Mouse (Mus musculus): ENCODE measurements around the gene Gm20422. TPM values are rescaled to one million over a fixed set of nuclear protein-coding genes. Genes with fewer than 3 reads are reported as not detected.
A peak's percentile ranks its signal among the peaks of the same experiment; 100 is the strongest.

Gene Gm20422
- total RNA-seq, 2 experiments from 2014 or later = 3.2 to 3.3 TPM

DNA sequence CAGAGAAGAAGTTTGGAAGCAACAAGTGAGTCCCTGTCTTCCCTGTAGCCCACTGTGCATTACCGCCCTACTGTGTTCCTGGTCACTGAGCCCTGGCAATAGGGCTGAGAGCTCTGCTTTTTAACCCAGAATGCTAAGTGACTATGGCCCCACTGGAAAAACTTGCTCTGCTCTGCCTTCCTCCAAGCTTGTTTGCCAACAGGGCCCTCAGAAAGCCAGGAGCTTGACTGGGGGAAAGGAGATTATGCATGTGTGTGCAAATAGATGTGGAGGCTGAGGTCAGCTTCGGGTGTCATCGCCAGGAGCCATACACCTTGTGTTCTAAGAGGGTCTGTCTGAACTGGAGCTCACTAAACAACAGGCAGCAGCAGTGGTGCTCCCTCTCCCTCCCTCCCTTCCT lies 19.4 kb upstream of the Gm20422 start:
- no peak for DNase-seq (ENCODE audit: low spot score)

- no peak for DNase-seq (ENCODE audit: low spot score)
Measured at GRCm38 (mm10) chr8:69793666-69794065, 19.0 kb upstream of the Gm20422 start.

DNA sequence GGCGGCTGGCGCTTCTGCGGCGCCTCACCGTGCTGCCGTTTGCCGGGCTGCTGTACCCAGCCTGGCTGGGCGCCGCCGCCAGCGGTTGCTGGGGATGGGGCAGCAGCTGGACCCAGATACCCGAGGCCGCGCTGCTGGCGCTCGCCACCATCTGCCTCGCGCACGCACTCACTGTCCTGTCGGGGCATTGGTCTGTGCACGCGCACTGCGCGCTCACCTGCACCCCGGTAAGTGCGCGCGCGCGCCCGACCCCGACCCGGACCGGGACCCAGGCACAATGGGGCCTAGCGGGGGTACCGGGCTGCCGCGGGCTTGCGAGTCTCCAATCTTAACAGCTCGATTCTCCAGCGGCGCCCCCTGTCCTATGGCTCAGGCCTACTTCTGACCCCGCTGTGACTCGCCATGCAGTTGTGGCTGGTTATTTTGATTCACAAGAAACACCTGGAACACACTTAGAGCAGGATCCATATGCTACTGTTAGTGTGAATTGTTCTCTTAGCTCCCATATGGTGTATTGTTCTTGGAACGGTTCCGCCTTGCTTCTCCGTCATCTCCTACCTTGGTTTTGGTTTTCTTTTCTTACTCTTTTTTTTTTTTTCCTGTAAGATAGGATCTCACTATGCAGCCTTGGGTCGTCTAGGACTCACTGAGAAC lies 16.9 kb upstream of the Gm20422 start:
- DNase-seq (ENCODE audit: low spot score) = no peak

DNA sequence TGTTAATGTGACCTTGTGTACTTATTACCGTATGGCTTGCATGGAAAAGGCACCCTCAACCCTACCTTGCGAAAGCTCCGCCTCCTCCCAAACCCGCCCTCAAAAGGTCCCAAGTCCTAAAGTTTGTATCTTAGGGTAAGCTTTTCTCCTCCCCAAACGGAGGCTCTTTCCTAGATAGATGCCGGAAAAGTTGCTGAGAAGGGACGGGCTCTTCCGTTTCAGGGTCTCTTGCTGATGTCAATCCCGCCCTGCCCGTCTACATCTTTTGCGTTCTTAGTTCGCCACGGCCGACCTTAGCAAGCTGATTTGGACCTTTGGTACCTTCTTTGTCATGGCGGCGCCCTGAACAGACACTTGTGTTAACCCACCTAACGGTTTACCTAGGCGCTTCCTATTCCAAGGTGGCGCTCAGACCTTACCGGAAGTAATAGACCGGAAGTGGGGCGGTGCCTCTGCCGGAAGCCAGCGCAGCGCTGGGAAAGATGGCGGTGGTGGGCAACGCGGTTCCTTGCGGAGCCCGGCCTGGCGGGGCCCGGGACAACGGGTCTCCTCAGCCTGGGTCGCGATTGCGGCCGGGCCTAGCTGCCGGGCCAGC lies 16.2 kb upstream of the Gm20422 start, which contains the start of the genes Atp13a1 and Zfp866:
Atp13a1 (plus strand) TSS at position 391 of the 595 bp plus-strand sequence.
Zfp866 (minus strand) TSS at position 406 of the 595 bp plus-strand sequence.
- DNase-seq (ENCODE audit: low spot score) = peak; percentile 89

DNA sequence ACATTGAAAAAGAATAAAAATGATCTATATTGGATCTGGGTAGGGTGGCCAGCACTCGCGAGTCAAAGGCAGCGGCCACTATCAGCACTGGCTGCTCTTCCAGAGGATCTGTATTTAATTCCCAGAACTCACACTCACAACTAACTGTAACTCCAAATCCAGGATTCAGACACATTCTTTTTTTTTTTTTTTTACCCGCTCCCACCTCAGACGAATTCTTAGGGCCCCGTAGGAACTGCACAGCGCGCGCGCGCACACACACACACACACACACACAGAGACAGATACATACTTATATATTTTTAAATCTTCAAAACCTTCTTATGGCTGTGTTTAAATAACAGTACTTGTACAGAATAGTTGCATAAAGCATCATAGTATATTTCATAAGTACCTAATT lies 15.7 kb upstream of the Gm20422 start:
- no peak for DNase-seq (ENCODE audit: low spot score)

DNA sequence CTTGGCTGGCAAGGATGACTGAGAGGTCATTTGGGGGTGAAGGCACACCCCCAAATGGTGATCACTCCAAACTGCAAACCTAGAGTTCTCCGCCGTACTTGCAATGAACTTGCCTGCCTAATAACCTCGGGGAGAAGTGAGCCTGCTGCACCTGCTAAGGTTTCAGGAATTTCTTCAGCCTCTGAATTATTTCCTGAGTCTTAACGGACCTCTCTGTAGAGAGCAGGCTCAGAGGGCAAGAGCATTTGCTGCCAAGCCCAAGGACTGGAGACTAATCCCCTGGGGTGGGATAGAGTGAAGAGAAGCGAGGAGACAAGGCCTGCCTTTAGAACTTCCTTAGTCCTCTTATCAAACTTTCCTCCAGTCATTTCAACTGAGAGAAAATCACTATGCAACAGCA lies 15.0 kb upstream of the Gm20422 start:
- no peak for DNase-seq (ENCODE audit: low spot score)

DNA sequence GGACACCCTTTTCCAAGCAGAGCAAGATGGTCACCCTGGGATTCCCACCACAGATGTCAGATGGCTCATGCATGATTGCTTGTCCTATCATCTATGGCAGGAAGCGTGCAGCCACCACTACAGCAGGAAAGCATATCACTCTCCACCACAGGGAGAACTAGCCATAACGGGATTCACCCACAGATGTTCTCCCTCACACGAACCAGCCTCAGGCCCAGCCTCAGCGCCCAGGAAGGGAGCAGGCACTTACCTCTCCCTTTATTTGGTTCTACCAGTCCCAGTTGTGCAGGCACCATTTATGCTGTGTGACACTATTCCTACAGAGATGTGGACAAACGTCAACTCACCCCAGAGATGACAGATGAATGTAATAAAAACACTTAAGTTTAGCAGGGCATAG lies 14.4 kb upstream of the Gm20422 start:
- DNase-seq (ENCODE audit: low spot score) = no peak

- DNase-seq (ENCODE audit: low spot score) = no peak
Measured at GRCm38 (mm10) chr8:69777111-69777510, 2.4 kb upstream of the Gm20422 start.

GRCm38 (mm10) chr8:69775149-69775534 lies 456 bp upstream of the Gm20422 start:
- no peak for DNase-seq (ENCODE audit: low spot score)

GRCm38 (mm10) chr8:69772106-69772505 lies 2.6 kb downstream of the Gm20422 start:
- DNase-seq (ENCODE audit: low spot score) = no peak

- DNase-seq (ENCODE audit: low spot score) = no peak
Measured at GRCm38 (mm10) chr8:69771221-69771620, 3.5 kb downstream of the Gm20422 start.

- no peak for DNase-seq (ENCODE audit: low spot score)
Measured at GRCm38 (mm10) chr8:69761814-69762445, 12.8 kb downstream of the Gm20422 start.

- no peak for DNase-seq (ENCODE audit: low spot score)
Measured at GRCm38 (mm10) chr8:69758316-69758715, 16.4 kb downstream of the Gm20422 start.

DNA sequence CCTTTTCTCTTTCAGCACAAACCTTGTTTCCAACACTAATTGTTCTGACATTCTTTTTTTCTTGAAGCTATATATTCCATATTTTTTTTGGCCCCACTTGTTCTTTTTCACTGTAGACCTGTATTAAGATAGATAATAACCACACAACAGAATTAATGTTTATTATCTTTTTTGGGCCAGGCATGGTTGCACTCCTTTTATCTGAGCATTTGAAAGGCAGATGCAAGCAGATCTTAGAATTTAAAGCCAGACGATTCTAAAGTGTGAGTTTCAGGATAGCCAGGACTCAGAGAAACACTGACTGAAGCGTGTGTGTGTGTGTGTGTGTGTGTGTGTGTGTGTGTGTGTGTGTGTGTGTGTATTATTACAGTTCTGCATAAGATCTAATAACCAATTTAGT lies 22.2 kb downstream of the Gm20422 start:
- DNase-seq (ENCODE audit: low spot score) = no peak

- peak; percentile 95 for DNase-seq (ENCODE audit: low spot score)
Measured at GRCm38 (mm10) chr8:69749544-69750454, 24.9 kb downstream of the Gm20422 start, which contains the start of gene Zfp963. Zfp963 (minus strand) TSS chr8:69749970.

GRCm38 (mm10) chr8:69741231-69741630 lies 33.5 kb downstream of the Gm20422 start:
- no peak for DNase-seq (ENCODE audit: low spot score)

DNA sequence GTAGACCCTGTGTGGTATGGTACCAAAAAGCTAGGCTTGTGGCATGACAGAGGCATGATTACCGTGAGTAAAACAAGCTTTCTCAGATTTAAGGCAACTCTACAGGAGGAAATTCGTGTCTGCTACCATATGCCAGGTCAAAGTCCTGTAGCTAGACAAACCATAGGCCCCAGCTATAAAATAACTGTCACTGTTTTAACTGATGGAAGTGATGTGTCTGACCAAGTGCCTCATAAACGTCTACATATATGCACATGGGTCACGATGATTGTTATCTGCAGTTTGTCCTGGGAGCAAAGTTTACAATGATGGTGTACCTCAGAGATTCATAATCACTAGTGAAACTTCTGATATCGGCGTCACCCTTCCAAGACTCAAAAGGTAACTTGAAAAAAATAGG lies 33.9 kb downstream of the Gm20422 start:
- DNase-seq (ENCODE audit: low spot score) = no peak

- no peak for DNase-seq (ENCODE audit: low spot score)
Measured at GRCm38 (mm10) chr8:69735495-69735894, 39.2 kb downstream of the Gm20422 start.

DNA sequence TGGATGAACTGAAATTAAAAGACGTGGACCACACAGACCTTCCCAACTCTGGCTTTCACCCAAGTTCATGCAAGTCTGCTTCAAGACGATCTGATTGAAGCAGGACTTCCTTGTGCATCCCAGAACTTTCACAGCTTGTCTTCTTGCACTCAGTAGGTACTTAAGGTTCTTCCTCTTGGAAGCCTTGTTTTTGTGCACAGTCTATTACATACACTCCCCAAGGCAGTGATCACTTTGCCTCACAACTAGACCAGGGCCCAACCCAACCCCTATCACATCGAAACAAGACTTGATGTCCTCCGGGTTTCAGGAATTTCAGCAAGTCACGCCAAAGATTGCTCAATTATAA lies 57.5 kb downstream of the Gm20422 start:
- no peak for DNase-seq (ENCODE audit: low spot score)

DNA sequence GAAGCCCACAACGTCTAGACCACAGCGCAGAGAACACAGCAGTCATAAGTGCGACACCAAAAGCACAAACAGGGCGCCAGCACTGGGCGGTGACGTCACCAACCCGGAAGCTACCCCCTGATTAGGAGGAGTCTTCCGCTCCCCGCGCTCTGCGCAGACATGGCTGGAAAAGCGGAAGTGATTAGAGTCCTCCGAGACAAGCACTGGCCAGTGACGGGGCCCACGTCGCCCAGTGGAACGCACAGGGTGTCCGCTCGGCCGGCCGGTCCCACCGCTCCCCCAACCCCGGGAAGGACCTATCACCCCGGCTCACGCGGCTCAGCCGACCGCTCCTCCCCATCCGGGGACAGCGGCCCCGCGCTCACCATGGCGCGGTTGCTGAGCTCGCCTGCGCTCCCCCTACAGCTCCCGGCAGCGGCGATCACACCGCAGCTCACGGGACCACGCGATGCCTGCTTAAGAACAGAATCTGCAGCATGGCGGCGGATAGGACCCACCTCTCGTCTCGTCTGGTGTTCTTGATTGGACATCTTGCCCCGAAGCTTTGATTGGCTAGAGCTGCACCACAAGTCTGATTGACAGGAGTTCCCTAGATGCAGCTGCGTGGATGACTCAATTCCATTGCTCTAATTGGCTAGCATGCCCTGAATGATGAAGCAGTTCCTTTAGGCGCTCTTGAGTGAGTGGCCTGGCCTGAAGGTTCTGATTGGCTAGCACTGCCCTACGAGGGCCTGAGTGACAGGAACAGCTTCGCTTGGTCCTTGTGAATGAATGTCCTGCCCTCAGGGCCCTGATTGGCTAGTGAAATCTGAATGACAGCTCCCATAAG lies 58.1 kb downstream of the Gm20422 start:
- peak; percentile 97 for DNase-seq (ENCODE audit: low spot score)

DNA sequence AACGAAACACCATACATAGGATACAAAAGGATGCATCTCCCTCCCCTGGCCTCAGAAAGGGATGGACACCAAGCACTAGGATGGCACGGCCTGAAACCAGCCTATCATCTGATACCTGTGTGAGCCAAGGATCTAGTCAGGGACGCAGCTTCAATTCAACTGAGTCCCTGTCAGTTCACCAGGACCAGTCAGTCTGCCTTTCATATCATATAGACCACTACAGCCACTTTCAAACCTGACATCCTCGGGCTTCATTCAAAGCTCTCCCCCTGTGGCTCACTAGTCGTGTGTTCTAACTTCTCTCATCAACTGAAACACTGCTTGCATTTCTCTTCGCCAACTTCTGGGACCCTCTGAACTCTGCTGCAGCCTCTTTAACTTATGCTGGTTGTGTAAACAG lies 59.3 kb downstream of the Gm20422 start:
- DNase-seq (ENCODE audit: low spot score) = no peak

Data from gastrocnemius, adult 18-20 months (tissue).